Mouse (Mus musculus): ENCODE data around the gene Pax3. TPM values are rescaled to one million over a fixed set of nuclear protein-coding genes. Genes with fewer than 3 reads are reported as not detected.

The Pax3 gene
- total RNA-seq, 1 experiment from 2014 or later, result not detected

DNA sequence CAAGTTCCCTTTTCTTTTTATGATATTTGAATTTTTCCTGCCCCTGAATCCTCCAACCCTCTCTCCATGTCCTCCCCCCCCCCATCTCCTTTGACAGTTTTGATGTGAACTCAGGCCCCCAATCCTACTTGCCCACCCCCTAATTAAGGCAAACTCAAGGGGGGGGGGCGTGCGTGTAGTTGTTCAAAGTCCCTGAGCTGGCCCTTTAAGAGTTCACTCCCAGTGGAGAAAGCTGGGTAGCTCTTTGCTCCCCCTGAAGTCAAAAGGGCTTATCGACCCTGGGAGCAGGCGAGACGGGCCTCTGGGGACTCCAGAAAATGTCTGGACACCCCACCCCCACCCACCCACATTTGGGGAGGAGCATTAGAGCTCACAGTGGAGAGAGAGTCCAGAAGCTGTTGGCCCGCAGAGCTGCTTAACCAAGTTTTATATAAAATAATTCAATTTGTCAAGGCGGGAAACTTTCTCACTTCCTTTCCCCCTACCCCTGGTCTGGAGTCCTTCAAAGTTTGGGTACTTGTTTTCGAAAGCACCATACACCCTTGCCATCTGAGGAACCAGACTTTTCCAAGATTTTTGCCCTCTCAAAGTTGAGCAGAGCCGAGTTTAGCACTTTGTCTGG, 1.5 kb upstream of the Pax3 start:
- no peak for DNase-seq

DNA sequence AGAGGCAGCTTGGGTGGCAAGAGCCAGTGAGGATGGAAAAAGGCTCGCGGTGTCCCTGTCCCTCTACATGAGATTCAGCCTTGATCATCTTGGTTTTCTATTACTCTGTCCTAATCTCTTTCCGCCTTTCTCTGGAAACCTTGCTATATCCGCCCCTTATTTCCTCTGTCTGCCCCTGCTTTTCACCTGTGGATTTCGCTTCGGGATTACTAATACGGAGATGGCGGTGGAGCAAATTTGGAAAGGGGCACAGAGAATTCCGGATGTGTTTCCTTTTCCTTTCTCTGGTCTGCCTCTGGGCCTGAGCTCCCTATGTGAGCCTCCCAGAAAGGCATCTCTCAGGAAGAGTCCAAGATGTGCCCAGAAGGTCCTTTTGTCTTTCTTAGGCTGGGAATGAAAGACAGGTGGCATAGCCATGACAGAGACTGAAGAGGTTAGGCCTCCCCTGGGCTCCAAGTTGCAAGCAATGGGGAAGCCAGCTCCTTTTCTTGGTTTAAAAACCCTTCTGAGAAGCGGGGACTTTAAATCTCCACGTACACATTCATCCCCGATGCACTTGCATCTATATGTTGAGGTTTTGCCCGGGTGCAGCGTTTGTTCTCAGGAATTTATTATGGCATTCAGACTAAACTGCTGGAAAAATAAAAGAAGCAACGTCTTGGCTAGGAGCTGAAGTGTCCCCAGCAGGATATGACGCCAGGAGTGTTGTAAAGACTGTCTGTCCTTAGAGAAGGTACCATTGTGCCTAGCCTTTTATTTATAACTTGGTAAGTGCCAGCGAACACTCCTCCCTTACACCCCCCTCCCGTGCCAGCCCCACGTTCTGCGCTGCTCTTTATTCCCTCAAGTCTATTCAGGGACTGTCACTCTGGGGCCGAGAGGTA, 659 bp upstream of the Pax3 start:
- no peak for DNase-seq

DNA sequence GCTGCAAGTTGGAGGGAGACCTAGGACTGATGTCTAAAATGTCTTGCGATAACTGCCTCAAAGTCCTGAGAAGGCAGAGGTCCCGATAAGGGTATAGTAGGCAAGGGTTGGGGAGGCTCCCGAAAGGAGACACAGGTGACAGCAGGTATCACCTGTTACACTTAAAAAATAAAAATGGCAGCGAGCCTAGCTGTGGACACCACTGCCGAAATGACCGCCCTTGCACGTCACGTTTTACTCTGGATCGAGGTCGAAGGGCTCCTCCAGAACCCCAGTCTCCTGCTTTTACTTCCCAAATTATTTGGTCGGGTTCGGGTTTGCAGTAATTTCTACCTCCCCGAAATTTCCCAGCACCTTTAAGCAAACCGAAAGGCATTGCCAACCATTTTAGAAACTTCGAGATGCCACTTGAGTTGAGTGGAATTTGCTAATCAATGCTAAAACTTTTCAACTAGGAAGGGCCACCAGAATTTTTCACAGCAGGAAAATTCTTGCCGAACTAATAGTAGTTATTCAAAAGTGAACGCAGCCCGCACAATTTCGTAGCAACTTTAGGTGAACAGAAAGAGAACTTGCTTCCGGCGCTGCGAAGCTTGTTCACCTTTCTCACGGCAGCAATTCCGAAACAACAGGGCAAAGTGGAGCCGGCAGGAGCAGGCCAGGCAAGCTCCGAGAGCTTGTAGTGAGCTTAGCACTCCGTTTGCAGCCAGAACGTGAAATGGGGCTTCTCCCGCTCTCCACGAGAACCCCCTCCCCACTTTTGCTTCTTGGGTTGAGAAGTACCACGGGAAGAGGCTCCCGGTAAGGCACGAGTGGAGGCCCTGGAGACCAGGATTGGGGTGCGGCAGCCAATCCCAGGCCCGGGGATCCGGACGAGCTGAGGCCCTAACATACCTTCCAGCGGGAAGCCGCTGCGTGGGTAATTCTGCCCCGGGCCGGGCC, 892 bp downstream of the Pax3 start:
- DNase-seq, result no peak

DNA sequence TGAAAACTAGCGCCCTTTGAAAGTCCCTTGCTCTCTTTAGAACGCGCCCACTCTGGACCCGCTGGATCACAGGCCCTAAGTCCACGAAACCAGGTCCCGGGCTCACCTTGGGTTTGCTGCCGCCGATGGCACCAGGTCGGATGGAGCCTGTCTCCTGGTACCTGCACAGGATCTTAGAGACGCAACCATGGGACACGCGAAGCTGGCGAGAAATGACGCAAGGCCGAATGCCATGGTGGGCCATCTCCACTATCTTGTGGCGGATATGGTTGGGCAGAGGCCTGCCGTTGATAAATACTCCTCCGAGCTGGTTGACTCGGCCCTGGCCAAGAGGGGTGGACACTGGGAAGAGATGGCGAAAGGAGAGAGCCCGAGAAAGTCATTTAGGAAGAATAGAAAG, 1.8 kb downstream of the Pax3 start:
- no peak for DNase-seq

DNA sequence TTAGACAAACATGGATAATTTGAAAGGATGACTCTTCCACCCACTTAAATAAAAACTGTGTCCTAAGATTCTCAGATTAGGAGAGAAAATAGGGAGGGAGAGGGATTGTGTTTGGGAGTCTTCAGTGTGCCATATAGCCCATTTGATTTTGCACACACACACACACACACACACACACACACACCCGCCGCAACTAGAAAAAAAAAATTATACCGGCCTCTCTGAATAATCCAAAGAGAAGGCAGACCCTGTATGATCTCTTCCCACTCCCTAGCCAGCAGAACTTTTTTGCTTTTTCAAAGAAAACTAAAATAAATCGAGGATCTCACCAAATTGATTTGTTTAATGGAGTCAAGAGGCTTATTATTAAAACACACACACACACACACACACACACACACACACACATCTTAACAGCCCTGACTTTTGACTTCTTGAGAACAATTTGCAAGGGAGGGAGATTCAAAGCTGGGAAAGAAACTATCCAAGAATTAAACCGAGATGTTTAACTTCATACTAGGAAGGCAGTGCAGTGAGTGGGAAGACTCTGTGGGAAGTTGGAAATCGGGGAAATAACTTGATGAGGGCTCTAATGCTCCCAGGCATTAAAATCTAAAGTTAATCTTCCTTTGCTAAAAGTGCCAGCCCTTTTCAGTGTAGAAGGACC, 2.4 kb downstream of the Pax3 start:
- no peak for DNase-seq

DNA sequence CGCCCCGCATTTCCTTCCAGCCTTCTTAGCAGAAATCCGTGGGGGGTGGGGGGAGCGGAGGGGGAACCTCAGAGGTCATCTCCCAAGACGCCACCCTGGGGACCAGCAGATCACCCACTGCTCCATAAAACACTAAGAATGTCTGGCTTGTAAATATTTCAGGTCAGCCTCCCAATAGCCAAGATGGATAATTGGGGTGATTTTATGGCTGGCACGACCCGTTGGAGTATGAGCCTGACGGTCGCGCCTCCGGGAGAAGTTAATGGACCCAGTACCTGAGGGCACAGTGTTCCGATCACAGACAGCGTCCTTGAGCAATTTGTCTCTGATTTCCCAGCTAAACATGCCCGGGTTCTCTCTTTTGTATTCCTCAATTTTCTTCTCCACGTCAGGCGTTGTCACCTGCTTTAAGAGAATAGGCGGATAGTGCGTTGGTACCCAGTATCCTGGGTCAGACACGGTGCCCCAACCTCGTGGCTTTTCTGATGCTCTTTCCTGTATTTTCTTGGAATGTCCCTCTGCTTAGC, 3.4 kb downstream of the Pax3 start:
- no peak for DNase-seq

DNA sequence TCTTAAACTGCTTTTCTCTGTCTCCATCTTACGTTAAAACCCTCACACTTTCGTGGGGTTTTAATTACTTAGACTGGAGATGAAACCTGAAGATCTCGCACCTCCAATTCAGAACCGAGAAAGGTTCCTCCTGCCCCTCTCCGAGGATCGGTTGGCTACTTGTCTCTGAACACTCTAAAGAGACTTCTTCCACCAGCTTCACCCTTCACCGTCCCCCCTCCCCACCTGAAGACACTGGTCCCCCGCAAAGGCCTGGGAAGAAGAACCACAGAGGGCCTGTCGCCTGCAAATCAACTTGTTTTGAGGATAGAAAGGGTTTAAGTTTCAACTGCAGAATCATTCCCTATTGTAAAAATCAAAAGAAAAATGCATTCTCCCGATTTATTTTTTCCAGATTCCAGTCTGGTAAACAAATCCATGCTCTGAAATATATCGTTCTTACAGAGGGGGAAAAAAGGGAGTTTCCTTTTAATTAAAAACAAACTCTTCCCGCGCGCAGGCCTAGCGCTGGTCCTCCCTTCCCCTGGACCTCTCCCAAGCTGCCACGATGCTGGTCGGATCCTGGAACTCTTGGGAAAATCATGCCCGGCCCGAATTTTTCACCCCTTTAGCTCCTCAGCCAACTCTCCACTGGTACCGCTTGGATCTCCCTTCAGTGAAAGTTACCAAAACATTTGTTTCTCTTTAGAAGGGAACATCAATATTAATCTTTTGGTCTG, 4.0 kb downstream of the Pax3 start:
- DNase-seq, result no peak

DNA sequence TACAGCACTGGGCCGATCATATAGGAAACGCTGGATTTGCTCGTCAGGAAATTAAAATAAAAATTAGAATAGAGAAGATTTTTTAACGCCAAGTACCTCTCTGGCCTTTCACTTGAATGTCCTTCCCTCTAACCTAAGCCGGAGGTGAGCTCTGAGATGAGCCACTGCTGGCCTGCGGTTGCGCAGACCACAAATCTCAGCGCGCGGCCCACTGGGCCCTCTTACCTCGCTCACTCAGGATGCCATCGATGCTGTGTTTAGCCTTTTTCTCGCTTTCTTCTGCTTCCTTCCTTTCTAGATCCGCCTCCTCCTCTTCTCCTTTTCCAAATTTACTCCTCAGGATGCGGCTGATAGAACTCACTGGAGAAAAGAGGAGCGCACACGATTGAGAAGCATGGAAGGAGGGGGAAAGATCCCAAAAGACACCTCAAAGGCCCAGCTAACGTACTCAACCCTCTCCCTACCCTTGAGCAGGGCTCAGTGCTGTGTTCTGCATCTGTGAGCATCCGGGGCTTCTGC, 4.7 kb downstream of the Pax3 start:
- no peak for DNase-seq

DNA sequence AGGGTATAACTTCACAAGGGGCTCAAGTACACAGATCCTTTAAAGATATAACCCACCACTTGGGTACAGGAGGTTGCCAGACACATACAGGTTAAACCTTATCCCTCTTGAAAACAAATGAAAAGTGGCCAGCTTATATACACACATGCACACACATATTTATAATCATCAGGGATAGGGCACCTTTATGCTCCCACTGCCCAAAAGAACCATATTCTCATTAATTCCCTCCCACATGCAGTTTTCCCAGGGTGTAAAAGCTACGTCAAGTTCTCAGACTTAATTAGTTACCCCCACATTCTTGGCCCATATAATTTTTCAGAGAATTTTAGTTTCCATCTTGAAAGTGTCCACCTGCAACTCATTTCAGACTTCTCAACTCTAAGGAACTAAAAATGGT, 5.2 kb downstream of the Pax3 start:
- DNase-seq, result no peak

DNA sequence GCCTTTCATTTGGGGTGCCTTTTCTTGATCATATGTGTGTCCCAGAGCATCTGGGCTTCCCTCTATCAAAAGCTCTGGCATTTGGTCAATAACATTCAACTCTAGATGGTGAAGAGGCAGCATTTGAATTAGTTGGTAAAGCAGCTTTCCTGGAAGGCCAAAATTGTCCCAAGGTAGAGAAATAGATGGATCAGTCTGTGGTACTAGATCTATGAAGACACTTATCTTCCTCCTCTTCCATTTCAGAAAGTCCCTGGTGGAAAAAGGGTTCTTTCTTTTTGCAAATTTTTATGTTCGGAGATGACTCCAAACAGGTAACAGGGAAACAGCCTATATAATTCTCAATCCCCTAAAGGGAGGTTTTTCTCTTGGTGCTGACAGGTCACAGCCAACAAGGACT, 5.6 kb downstream of the Pax3 start:
- no peak for DNase-seq

DNA sequence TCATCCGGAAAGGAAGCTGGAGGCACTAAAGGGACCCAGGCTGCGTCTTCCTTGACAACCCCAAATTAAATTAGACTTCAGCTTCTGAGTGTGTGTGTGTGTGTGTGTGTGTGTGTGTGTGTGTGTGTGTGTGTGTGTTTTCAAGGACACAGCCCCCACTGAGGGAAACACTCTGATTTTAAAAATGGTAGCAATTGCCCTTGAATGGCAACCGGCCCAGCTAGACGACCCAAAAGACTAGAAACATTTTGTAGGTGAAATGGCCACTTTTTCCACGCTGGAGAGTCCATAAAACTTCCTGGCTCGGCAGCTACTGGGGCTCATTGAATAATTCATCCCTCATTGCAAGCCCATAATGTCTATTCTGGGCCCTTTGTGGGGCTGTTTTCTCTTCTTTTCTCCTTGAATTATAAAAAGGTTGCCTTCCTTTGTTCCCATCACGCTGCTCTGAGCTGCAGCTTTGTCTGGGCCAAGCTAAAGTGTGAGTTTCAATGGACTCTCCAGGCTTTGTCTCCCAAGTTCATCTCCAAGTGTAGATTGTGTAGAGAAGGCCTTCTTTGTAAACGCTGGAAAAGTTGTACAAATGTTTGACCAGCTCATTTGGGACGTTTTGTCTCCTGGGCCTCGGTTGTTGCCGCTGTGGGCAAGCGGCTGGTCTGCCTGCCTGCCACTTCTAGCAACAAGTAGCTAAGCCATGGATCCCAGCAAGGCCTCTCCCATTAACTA, 6.4 kb downstream of the Pax3 start:
- no peak for DNase-seq

DNA sequence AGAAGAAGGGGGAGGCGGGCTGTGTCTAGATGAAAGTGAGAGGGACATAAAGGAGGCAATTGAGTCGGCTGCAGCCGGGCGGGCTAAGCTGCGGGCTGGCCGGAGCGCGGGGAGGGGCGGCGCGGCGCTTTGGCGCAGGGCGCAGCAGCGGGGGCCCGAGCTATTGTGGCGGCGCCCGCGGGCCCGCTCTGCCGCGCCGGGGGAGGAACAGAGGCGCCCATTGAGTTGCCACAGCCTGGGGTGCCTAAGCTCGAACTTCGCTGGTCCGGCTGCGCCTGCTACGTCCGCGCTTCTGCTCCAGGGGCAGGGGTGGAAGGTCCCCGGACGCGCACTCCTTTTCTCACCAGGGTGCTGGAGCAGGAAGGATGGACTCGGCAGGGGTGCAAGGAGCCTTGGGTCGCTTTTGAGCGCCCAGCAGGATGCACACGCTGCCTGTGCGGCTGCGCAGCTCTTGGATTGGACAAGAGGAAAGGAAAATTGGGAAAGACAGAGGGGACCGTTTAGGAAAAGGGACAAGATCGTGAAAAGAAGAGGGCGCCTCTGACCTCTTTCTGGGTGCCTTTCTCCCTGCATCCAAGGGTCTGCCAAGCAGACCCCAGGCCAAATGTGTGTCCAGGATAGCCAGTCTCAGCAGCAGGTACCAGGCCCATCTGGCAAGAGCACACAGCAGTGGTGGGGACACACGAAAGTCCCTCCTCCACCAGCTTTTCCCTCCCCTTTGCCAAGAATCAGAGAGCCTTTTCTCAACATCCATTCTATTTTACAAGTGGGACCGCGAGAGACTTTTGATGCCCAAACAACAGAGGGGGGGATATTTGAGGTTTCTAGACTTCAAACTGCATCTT, 7.2 kb downstream of the Pax3 start:
- DNase-seq, result no peak

DNA sequence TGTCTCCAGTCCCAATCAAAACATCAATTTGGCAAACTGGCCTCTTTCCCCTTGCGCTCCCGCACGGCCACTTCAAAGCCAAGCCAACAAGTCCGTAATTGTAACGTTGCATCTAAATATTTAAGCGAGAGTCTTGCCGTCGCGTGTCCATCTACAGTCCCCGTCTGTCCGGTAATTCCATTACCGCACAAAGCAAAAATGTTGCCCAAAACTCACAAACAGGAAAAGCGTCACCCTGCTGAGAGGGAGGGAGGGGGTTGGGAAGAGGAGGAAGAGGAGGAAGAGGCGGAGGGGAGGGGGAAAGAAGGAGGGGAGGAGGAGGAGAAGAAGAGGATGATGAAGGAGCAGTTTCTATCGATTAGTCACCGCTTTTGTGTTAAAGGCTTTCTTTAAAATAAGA, 7.9 kb downstream of the Pax3 start:
- no peak for DNase-seq

DNA sequence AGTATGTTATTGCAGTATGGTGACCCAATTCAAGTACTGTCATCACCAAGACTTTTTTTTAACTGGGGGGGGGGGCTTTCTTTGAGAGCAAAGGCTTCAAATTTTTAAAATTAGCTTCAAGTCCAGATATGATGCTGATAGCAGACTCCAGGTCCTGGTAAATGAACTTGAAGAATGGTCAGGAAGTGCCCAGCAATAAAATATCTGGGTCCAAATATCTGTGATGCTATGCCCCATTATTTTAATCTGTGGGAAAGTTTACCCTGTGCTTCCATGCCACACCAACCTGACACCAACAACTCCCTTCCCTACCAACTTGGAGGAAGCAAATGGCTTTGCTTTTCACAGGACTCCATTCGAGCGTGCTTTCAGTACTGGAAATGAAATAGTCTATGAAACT, 8.6 kb downstream of the Pax3 start:
- DNase-seq, result no peak

DNA sequence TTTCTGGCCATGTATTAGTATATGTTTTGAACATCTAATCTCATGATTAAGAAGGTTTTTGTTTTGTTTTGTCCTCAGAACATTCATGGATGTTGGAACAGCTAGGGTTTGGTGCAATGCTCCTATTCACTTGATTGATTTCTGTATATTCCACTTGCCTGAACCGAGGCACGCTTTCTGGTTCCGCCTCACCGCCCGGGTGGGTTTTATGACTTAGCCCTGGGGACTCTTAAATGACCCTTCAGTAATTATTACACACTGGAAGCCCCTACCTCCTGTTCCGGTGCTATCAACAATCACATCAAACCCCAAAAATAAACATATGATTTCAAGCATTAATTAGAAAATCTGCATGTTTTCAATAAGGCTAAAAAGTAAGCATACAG, 9.2 kb downstream of the Pax3 start:
- DNase-seq, result no peak

DNA sequence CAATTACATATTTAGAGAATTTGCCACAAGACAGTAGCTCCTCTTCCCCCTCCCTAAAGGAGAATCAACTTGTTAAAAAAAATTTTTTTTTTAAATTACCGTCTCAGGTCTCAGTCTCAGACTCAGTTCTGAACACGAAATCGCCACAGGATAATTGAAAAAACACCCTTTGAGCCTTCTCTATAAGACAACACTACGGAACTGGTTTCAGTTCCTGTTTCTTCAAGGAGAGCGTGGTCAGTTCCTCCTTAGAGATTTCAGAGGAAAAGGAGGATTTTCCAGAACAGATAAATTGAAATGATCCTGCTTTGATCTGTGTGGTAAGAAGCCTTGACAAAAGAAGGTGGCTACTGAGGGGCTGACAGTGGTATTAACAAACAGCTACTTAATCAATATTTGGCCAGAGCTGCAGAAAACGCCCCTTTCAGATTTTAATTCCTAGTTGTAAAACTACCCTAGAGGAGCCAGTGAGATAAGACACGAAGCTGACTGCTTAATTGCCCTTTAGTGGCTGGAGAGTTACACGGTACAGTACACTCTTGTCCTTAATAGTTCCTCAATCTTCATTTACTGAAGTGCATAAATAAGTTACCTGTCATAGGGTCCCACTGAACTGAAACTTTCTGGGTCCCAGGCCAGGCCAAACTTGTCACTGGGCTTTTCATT, 9.7 kb downstream of the Pax3 start:
- DNase-seq, result no peak

DNA sequence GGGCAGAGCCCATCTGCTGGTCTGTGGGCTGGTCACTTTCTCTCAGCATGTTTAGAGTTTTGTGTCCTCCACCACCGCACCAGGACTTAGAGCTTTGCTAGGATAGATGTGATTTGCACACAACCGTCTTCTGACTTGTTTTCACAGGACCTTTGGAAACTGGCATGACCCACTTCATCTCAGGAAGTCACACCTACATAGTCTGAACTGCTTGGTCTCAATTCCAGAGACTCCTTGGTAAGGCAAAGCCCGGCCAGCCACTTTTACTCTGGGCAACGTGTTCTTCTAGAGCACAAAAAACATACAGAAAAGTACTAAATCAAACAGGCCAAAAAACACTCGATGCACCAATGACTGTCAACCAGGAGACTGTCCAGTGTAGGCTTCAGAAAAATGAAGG, 14.0 kb downstream of the Pax3 start:
- no peak for DNase-seq

DNA sequence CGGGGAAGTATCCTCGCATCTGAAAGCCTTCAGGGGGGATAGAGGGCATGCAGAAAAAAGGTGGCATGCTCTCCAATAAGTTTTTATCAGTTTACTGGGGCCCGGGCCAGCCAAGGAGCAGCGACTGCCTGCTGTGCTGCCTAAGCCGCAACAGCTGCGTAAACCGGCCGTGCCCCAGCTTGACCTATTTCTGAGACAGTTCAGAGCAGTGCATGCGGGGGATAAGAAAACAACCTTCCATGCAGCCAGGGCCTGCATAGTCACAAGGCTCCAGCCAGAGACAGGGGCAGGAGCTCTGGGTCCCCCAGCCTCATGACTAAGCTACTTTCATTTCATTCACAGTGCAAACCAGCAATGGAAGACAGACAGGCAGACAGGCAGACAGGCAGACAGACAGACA, 15.1 kb downstream of the Pax3 start:
- no peak for DNase-seq

DNA sequence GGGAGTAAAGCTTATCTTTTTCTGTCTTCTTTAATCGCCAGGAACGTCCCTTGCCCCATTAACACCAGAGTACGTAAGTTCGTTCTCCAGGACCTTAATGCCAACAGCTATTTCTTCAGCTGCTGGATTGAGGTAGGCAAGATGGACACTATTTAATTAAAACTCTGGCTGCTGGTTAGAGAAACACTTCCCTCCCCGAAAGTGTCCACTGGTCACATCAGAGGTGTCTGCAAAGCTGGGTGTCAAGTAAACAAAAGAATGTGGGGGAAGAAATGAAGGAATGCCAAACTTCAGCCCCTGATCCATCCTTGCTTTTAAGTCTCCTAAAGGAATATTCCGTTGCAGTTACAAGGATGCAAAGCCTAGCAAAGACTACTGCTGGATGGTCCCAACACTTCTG, 24.6 kb downstream of the Pax3 start:
- DNase-seq, result no peak

Measured in adrenal gland, postnatal 14 days (tissue).